Mouse (Mus musculus): Measurements from ENCODE around the gene Cxcl3.

DNA sequence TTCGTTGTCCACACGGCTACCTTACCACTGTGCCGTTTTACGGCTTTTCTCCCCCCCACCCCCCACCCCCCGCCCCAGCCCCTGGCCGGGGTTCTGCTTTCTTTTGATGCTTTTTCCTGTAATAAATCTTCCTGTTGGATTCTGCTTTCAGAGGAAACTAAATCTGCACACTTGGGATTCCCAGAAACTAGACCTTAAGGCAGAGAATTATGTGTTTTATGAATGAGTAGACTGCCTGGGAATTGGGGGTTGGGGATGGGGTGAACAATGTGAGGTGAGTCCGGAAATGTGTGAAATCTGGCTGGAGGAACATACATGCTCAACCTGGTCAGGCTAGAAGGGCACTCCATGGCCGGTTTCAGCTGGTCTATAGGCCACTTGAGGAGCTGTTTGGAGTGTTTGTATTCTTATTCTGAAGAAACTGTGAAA, 4.2 kb downstream of the Cxcl3 start:
- no peak for TF ChIP-seq CTCF (IDR thresholded peaks at IDR 0.05; ENCODE audit: insufficient read depth, low read depth, low read length)
- TF ChIP-seq POLR2A (IDR thresholded peaks at IDR 0.05; ENCODE audit: insufficient read depth, low read depth, low read length), result no peak

Measured in olfactory bulb, adult 2 months (tissue).